Mouse (Mus musculus) heart, postnatal 0 days (tissue): ENCODE measurements around the gene Lta. TPM values are rescaled to one million over a fixed set of nuclear protein-coding genes. Genes with fewer than 3 reads are reported as not detected.
A peak's percentile ranks its signal among the peaks of the same experiment; 100 is the strongest.

Source experiments
- ATAC-seq: fragments of 200-750 bp; cut with Nextera tagmentation; 2 replicates; pipeline ENCODE4 v1.8.0; 2017; ENCODE audit warnings: low read depth, moderate number of reproducible peaks, moderate library complexity; ENCODE audit not compliant: insufficient read depth
- DNase-seq: peaks from one replicate; pipeline ENCODE4 v3.0.0-alpha.2; 2016; ENCODE audit warnings: low spot score
- H3K27ac ChIP-seq: fragments of 300-500 bp; sonication (generic); 2 replicates; pipeline ENCODE4 v1.5.1; 2014; ENCODE audit warnings: low read depth, mild to moderate bottlenecking
- H3K27me3 ChIP-seq: fragments of 300-500 bp; sonication (generic); 2 replicates; pipeline ENCODE4 v1.6.1; 2014; ENCODE audit warnings: low read length, mixed read lengths; ENCODE audit not compliant: control insufficient read depth, insufficient read depth
- H3K36me3 ChIP-seq: fragments of 300-500 bp; sonication (generic); replicated peaks from 2 replicates; pipeline ENCODE4 v1.6.1; 2014; ENCODE audit warnings: low read length, mixed read lengths; ENCODE audit not compliant: control insufficient read depth, insufficient read depth
- H3K4me1 ChIP-seq: fragments of 300-500 bp; sonication (generic); 2 replicates; pipeline ENCODE4 v1.6.1; 2014; ENCODE audit warnings: antibody characterized with exemption; ENCODE audit not compliant: control insufficient read depth, insufficient read depth
- H3K4me2 ChIP-seq: fragments of 300-500 bp; sonication (generic); 2 replicates; pipeline ENCODE4 v1.6.1; 2014; ENCODE audit warnings: low read depth, mild to moderate bottlenecking, low read length, moderate library complexity
- H3K4me3 ChIP-seq: fragments of 300-500 bp; sonication (generic); 2 replicates; pipeline ENCODE4 v1.5.1; 2014; ENCODE audit warnings: low read depth, low read length
- H3K9ac ChIP-seq: fragments of 300-500 bp; sonication (generic); replicated peaks from 2 replicates; pipeline ENCODE4 v1.6.1; 2014; ENCODE audit warnings: low read depth, low read length, mixed read lengths
- H3K9me3 ChIP-seq: fragments of 300-500 bp; sonication (generic); replicated peaks from 2 replicates; pipeline ENCODE4 v1.6.1; 2016; ENCODE audit warnings: low read length; ENCODE audit not compliant: control insufficient read depth
- CTCF ChIP-seq: IDR thresholded peaks from 2 replicates; pipeline ENCODE4 v1.5.1; 2016; ENCODE audit warnings: antibody characterized with exemption, control low read depth, low read depth
- EP300 ChIP-seq: IDR thresholded peaks from 2 replicates; pipeline ENCODE4 v1.6.1; 2016; ENCODE audit warnings: antibody characterized with exemption, low read depth
- WGBS: fragments of 180-500 bp; shearing (Covaris S2); extraction: QIAGEN DNeasy Blood & Tissue Kit; methylation state at CpG from one replicate; pipeline ENCODE4 v1.1.7; 2014; 5-methylcytosine and 5-hydroxymethylcytosine counted together
- polyA plus RNA-seq: library from polyadenylated mRNA; unstranded; fragments of >200 nt; fragmentation: Nextera tagmentation; extraction: Ambion mirVana; gene quantifications from 2 replicates; pipeline ENCODE4 v1.2.1, GENCODE M21; 2015
- total RNA-seq: library from RNA; depleted of rRNA; stranded (reverse); fragments of >200 nt; gene quantifications from 2 replicates; pipeline ENCODE4 v1.2.3, GENCODE M21; 2014; ENCODE audit warnings: low replicate concordance

Lta gene
- total and polyA plus RNA-seq, 2 experiments from 2014 or later, result not detected

GRCm38 (mm10) chr17:35161421-35161820 is 43.7 kb downstream of the Lta start:
- TF ChIP-seq CTCF, result no peak
- TF ChIP-seq EP300, result no peak
- H3K27me3 ChIP-seq, result no peaks in the 10 kb centered on the region
- ATAC-seq (no peak), DNase-seq (no peak)
- H3K36me3 ChIP-seq, result peaks cover 57% of the 10 kb centered on the region
- 67% methylated on average over 11 of the region's 11 CpGs for WGBS
- H3K27ac ChIP-seq, result no peak overlapping the region
- no peak overlapping the region for H3K4me3 ChIP-seq
- H3K4me2 ChIP-seq, result 0 out of 2 replicates have a peak overlapping the region, but pooled peaks have one; percentile 85
- H3K9me3 ChIP-seq, result no peaks in the 10 kb centered on the region
- peaks cover 23% of the 10 kb centered on the region for H3K4me1 ChIP-seq
- no peak overlapping the region for H3K9ac ChIP-seq

- Histone ChIP-seq H3K27ac (no peak overlapping the region), H3K27me3 (no peaks in the 10 kb centered on the region), H3K4me1 (peaks cover 15% of the 10 kb centered on the region), H3K4me3 (no peak overlapping the region), H3K9ac (no peak overlapping the region), H3K9me3 (no peaks in the 10 kb centered on the region), H3K4me2 (no peak overlapping the region), H3K36me3 (peaks cover 75% of the 10 kb centered on the region)
- WGBS, result 74% methylated on average over 7 of the region's 7 CpGs
- TF ChIP-seq EP300 (no peak), CTCF (no peak)
- ATAC-seq, result no peak
- no peak for DNase-seq
Measured at GRCm38 (mm10) chr17:35159638-35160037, 45.5 kb downstream of the Lta start.

- no peak overlapping the region for H3K9ac ChIP-seq
- H3K4me2 ChIP-seq, result no peak overlapping the region
- H3K27me3 ChIP-seq, result no peaks in the 10 kb centered on the region
- no peaks in the 10 kb centered on the region for H3K9me3 ChIP-seq
- peaks cover 15% of the 10 kb centered on the region for H3K4me1 ChIP-seq
- peaks cover 81% of the 10 kb centered on the region for H3K36me3 ChIP-seq
- no peak overlapping the region for H3K4me3 ChIP-seq
- TF ChIP-seq CTCF (no peak), EP300 (no peak)
- ATAC-seq (no peak), DNase-seq (no peak)
- WGBS, result 92% methylated on average over 16 of the region's 16 CpGs
- H3K27ac ChIP-seq, result no peak overlapping the region
Measured at GRCm38 (mm10) chr17:35158850-35159593, 46.1 kb downstream of the Lta start.

- Histone ChIP-seq H3K4me1 (peaks cover 8% of the 10 kb centered on the region), H3K4me2 (no peak overlapping the region), H3K27me3 (no peaks in the 10 kb centered on the region), H3K4me3 (no peak overlapping the region), H3K9me3 (no peaks in the 10 kb centered on the region), H3K36me3 (peaks cover 94% of the 10 kb centered on the region), H3K27ac (no peak overlapping the region), H3K9ac (no peak overlapping the region)
- DNase-seq (no peak), ATAC-seq (no peak)
- TF ChIP-seq CTCF (no peak), EP300 (no peak)
- WGBS, result 89% methylated on average over 8 of the region's 8 CpGs
Measured at GRCm38 (mm10) chr17:35157661-35158175, 47.4 kb downstream of the Lta start.

- WGBS, result 80% methylated on average over 8 of the region's 8 CpGs
- Histone ChIP-seq H3K4me3 (no peak overlapping the region), H3K4me1 (peaks cover 3% of the 10 kb centered on the region), H3K9me3 (no peaks in the 10 kb centered on the region), H3K9ac (no peak overlapping the region), H3K36me3 (peaks cover 99% of the 10 kb centered on the region), H3K27me3 (no peaks in the 10 kb centered on the region), H3K4me2 (no peak overlapping the region), H3K27ac (no peak overlapping the region)
- ATAC-seq (no peak), DNase-seq (no peak)
- TF ChIP-seq EP300 (no peak), CTCF (no peak)
Measured at GRCm38 (mm10) chr17:35157254-35157653, 47.9 kb downstream of the Lta start.
